Mouse (Mus musculus): Measurements from ENCODE around the gene Btnl1. TPM values are rescaled to one million over a fixed set of nuclear protein-coding genes. Genes with fewer than 3 reads are reported as not detected.

The Btnl1 gene
- polyA plus RNA-seq, 1 experiment from 2014 or later, result not detected

DNA sequence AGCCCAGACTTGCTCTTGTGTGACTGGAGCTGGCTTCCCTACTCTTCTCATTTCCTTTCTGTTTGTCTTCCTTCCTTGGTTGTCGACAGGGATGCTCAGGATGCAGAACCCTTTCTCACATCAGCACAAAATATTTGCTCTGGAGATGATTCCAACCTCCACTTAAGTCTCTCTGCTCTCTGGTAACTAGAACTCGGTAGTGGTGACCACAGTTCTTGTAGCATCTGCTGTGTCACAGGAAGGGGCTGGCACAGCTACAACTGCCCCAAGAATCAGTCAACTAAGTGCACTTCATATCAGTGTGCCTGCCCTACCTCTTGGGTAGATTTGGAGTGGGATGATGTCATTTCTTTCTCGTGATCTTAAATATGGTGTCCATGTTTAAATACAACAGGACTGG, 30.9 kb upstream of the Btnl1 start:
- ATAC-seq (no peak), DNase-seq (ENCODE audit: low spot score) (no peak)
- no peaks in the 10 kb centered on the region for H3K9me3 ChIP-seq (ENCODE audit: low read length)
- H3K9ac ChIP-seq (replicated peaks; ENCODE audit: low read depth), result no peak overlapping the region
- no peak for TF ChIP-seq CTCF (IDR thresholded peaks at IDR 0.05)
- TF ChIP-seq EP300 (IDR thresholded peaks at IDR 0.05), result no peak
- H3K4me2 ChIP-seq (replicated peaks; ENCODE audit: low read depth, low read length), result no peak overlapping the region
- 47% methylated on average over 3 of the region's 3 CpGs for WGBS
- H3K4me3 ChIP-seq (ENCODE audit: low read depth, low read length), result no peak overlapping the region
- H3K4me1 ChIP-seq (ENCODE audit: insufficient read depth, low read depth, low read length), result no peaks in the 10 kb centered on the region
- no peaks in the 10 kb centered on the region for H3K36me3 ChIP-seq (ENCODE audit: insufficient read depth, low read length)
- H3K27me3 ChIP-seq (replicated peaks; ENCODE audit: insufficient read depth, low read length), result peaks cover 4% of the 10 kb centered on the region; the same call in 1 of the 2 replicates
- H3K27ac ChIP-seq (ENCODE audit: low read length), result no peak overlapping the region

DNA sequence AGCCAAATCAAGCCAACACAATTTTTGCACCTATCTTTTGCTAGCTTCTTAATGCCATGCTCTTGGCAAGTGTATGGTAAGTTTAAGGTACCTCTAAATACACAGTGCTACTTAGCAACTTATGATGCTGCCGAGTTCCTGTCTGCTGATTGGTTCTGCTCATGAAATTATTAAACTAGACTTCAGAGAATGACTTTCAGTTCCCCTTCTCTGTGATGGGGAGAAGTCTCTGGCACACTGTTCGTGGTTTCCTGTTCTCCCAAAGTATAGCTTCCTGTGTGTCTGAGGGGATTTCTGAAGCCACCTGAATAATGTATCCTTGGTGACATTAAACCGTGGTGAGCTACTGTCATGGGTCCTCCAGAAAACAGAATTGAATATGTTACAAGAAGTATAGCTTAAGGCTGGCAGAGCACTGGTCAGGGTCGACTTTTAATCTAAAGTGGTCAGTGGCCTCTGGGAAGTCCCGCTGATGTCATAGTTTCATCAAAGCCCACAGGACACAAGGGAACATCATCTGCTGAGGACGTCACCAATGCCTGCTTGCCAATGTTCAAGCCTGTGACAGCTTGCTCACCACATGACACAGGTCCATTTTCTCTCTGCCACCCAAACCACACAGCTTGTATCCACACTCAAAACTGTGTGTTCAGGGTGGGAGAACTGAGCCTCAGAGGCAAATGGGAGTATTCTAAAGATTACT, 29.2 kb upstream of the Btnl1 start:
- Histone ChIP-seq H3K9ac (replicated peaks; ENCODE audit: low read depth) (no peak overlapping the region), H3K4me1 (ENCODE audit: insufficient read depth, low read depth, low read length) (no peaks in the 10 kb centered on the region), H3K36me3 (ENCODE audit: insufficient read depth, low read length) (no peaks in the 10 kb centered on the region), H3K9me3 (ENCODE audit: low read length) (no peaks in the 10 kb centered on the region), H3K4me3 (ENCODE audit: low read depth, low read length) (no peak overlapping the region), H3K4me2 (replicated peaks; ENCODE audit: low read depth, low read length) (no peak overlapping the region), H3K27me3 (replicated peaks; ENCODE audit: insufficient read depth, low read length) (peaks cover 4% of the 10 kb centered on the region; the same call in 1 of the 2 replicates), H3K27ac (ENCODE audit: low read length) (no peak overlapping the region)
- ATAC-seq, result no peak; the same call in 1 of the 2 replicates
- WGBS, result 52% methylated on average over 6 of the region's 6 CpGs
- DNase-seq (ENCODE audit: low spot score), result peak; percentile 41
- no peak for TF ChIP-seq EP300 (IDR thresholded peaks at IDR 0.05)
- no peak for TF ChIP-seq CTCF (IDR thresholded peaks at IDR 0.05)

DNA sequence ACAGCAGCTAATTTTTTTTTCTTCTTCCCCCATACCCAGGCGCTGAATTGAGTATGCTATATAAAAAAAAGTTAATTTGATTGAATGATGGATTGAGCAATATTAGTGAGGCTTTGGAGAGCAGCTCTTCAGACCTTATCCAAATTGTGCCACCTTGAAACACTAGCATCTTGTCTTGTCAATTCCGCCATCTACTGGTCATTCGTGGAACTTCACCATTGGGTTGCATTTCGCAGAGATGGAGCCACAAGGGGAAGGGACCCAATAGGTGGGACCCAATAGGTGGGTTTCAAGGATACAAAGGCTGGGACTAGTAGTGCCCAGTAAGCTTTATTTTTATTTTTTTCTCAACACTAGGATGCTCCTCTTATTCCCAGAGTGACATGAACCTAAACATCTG, 27.5 kb upstream of the Btnl1 start:
- 5% methylated on average over 4 of the region's 4 CpGs for WGBS
- Histone ChIP-seq H3K9ac (replicated peaks; ENCODE audit: low read depth) (no peak overlapping the region), H3K4me3 (ENCODE audit: low read depth, low read length) (no peak overlapping the region), H3K27ac (ENCODE audit: low read length) (no peak overlapping the region), H3K27me3 (replicated peaks; ENCODE audit: insufficient read depth, low read length) (peaks cover 4% of the 10 kb centered on the region; the same call in 1 of the 2 replicates), H3K4me2 (replicated peaks; ENCODE audit: low read depth, low read length) (no peak overlapping the region), H3K36me3 (ENCODE audit: insufficient read depth, low read length) (no peaks in the 10 kb centered on the region), H3K9me3 (ENCODE audit: low read length) (no peaks in the 10 kb centered on the region), H3K4me1 (ENCODE audit: insufficient read depth, low read depth, low read length) (no peaks in the 10 kb centered on the region)
- peak; percentile 71 for DNase-seq (ENCODE audit: low spot score)
- peak; percentile 89 for TF ChIP-seq CTCF (IDR thresholded peaks at IDR 0.05)
- TF ChIP-seq EP300 (IDR thresholded peaks at IDR 0.05), result no peak
- no peak for ATAC-seq

DNA sequence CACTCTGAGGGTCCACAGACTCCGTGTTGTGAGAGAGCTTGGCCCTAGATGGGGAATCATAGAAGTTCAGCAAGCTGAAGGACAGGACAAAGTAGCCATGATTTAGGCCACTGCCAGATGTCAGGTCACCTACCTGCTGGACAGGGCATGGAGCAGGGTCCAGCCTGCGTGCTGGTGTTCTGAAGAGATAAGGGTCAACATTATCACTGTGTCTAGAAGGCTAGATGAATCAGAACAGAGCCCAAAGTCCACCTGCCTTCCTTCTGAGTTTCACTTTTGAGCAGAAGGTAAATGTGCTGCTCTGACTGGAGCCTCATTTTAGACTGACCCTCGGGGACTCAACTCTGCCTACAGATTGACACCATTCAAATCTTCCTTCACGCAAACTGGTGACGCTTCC, 22.4 kb upstream of the Btnl1 start, which contains the start of gene Btnl2:
Gene Btnl2, plus strand, starts transcription at position 284 of the 400 bp plus-strand sequence.
- Histone ChIP-seq H3K27me3 (replicated peaks; ENCODE audit: insufficient read depth, low read length) (no peaks in the 10 kb centered on the region), H3K27ac (ENCODE audit: low read length) (no peak within 1 kb of the TSS), H3K4me1 (ENCODE audit: insufficient read depth, low read depth, low read length) (no peaks in the 10 kb centered on the region), H3K9me3 (ENCODE audit: low read length) (no peaks in the 10 kb centered on the region), H3K36me3 (ENCODE audit: insufficient read depth, low read length) (no peaks in the 10 kb centered on the region), H3K4me2 (replicated peaks; ENCODE audit: low read depth, low read length) (no peak within 1 kb of the TSS), H3K9ac (replicated peaks; ENCODE audit: low read depth) (no peak within 1 kb of the TSS), H3K4me3 (ENCODE audit: low read depth, low read length) (no peak within 1 kb of the TSS)
- no peak for TF ChIP-seq CTCF (IDR thresholded peaks at IDR 0.05)
- no peak for TF ChIP-seq EP300 (IDR thresholded peaks at IDR 0.05)
- DNase-seq (ENCODE audit: low spot score) (no peak), ATAC-seq (no peak)
- WGBS, result 81% methylated on average over 5 of the region's 5 CpGs

DNA sequence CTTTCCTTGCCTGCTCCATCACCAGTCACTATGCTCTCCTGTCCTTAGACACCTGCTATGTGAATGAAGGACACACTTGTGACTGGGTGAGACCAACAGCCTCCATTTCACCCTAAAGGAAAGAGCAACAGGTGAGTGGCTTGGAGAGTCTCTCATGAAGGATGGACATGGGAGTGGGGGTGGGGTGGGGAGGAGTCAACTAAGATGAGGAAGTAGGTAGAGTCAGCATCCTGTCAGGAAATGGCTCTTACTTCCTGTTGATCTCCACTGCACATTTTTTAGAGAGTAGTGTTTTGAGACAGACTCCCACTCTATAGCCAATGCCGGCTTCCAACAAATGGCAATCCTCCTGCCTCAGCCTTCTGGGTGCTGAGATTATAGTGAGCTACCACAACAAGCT, 22.0 kb upstream of the Btnl1 start:
- H3K4me1 ChIP-seq (ENCODE audit: insufficient read depth, low read depth, low read length), result no peaks in the 10 kb centered on the region
- DNase-seq (ENCODE audit: low spot score) (peak; percentile 19), ATAC-seq (no peak)
- TF ChIP-seq EP300 (IDR thresholded peaks at IDR 0.05) (no peak), CTCF (IDR thresholded peaks at IDR 0.05) (no peak)
- no peak overlapping the region for H3K4me3 ChIP-seq (ENCODE audit: low read depth, low read length)
- H3K4me2 ChIP-seq (replicated peaks; ENCODE audit: low read depth, low read length), result no peak overlapping the region
- H3K27ac ChIP-seq (ENCODE audit: low read length), result no peak overlapping the region
- H3K36me3 ChIP-seq (ENCODE audit: insufficient read depth, low read length), result no peaks in the 10 kb centered on the region
- H3K27me3 ChIP-seq (replicated peaks; ENCODE audit: insufficient read depth, low read length), result no peaks in the 10 kb centered on the region
- WGBS, result 71% methylated on average over 1 of the region's 1 CpGs
- no peak overlapping the region for H3K9ac ChIP-seq (replicated peaks; ENCODE audit: low read depth)
- H3K9me3 ChIP-seq (ENCODE audit: low read length), result no peaks in the 10 kb centered on the region

DNA sequence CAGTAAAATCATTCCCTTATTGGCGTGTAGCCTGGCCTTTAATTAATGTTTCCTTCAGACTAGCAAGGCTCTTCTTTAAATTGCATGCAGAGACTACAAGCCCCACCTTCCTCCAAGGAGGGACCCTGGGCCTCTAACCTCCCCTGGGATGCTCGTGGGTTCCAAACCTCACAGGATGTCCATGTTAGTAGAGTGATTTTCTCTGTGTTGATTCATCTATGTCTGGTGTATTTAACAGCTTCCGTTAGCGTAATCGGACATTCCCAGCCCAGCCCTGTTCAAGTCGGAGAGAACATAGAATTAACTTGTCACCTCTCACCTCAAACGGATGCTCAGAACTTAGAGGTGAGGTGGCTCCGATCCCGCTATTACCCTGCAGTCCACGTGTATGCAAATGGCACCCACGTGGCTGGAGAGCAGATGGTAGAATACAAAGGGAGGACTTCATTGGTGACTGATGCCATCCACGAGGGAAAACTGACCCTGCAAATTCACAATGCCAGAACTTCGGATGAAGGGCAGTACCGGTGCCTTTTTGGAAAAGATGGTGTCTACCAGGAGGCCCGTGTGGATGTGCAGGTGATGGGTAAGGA, 13.9 kb upstream of the Btnl1 start:
- Histone ChIP-seq H3K4me1 (ENCODE audit: insufficient read depth, low read depth, low read length) (no peaks in the 10 kb centered on the region), H3K9me3 (ENCODE audit: low read length) (no peaks in the 10 kb centered on the region), H3K36me3 (ENCODE audit: insufficient read depth, low read length) (no peaks in the 10 kb centered on the region), H3K4me3 (ENCODE audit: low read depth, low read length) (no peak overlapping the region), H3K27me3 (replicated peaks; ENCODE audit: insufficient read depth, low read length) (no peaks in the 10 kb centered on the region), H3K9ac (replicated peaks; ENCODE audit: low read depth) (no peak overlapping the region), H3K27ac (ENCODE audit: low read length) (no peak overlapping the region), H3K4me2 (replicated peaks; ENCODE audit: low read depth, low read length) (no peak overlapping the region)
- 76% methylated on average over 15 of the region's 15 CpGs for WGBS
- ATAC-seq (no peak), DNase-seq (ENCODE audit: low spot score) (no peak)
- no peak for TF ChIP-seq EP300 (IDR thresholded peaks at IDR 0.05)
- TF ChIP-seq CTCF (IDR thresholded peaks at IDR 0.05), result no peak

Measured in lung, postnatal 0 days (tissue).